Mouse (Mus musculus) midbrain, embryonic 16.5 days (tissue): ENCODE measurements around the gene Tdrd6. TPM values are rescaled to one million over a fixed set of nuclear protein-coding genes. Genes with fewer than 3 reads are reported as not detected.

ENCODE experiments used
- ATAC-seq: fragments of 200-750 bp; cut with Nextera tagmentation; 2 replicates; pipeline ENCODE4 v1.8.0; 2017; ENCODE audit warnings: moderate TSS enrichment
- H3K27ac ChIP-seq: fragments of 300-500 bp; sonication (generic); 2 replicates; pipeline ENCODE4 v1.5.1; 2014; ENCODE audit warnings: mild to moderate bottlenecking, low read length, mixed read lengths
- H3K27me3 ChIP-seq: fragments of 300-500 bp; sonication (generic); 2 replicates; pipeline ENCODE4 v1.6.1; 2014; ENCODE audit warnings: low read depth, low read length, mixed read lengths; ENCODE audit not compliant: control insufficient read depth, insufficient read depth
- H3K36me3 ChIP-seq: fragments of 300-500 bp; sonication (generic); 2 replicates; pipeline ENCODE4 v1.6.1; 2014; ENCODE audit warnings: mild to moderate bottlenecking, low read length, moderate library complexity, mixed read lengths; ENCODE audit not compliant: control insufficient read depth, insufficient read depth
- H3K4me1 ChIP-seq: fragments of 300-500 bp; sonication (generic); 2 replicates; pipeline ENCODE4 v1.6.1; 2014; ENCODE audit warnings: mild to moderate bottlenecking, low read length, mixed read lengths; ENCODE audit not compliant: control insufficient read depth, insufficient read depth
- H3K4me2 ChIP-seq: fragments of 300-500 bp; sonication (generic); 2 replicates; pipeline ENCODE4 v1.6.1; 2014; ENCODE audit warnings: mild to moderate bottlenecking, low read length, mixed read lengths
- H3K4me3 ChIP-seq: fragments of 300-500 bp; sonication (generic); 2 replicates; pipeline ENCODE4 v1.5.1; 2014; ENCODE audit warnings: low read depth, mild to moderate bottlenecking, low read length, moderate library complexity, mixed read lengths
- H3K9ac ChIP-seq: fragments of 300-500 bp; sonication (generic); 2 replicates; pipeline ENCODE4 v1.6.1; 2014; ENCODE audit warnings: low read depth, low read length, mixed read lengths
- H3K9me3 ChIP-seq: fragments of 300-500 bp; sonication (generic); replicated peaks from 2 replicates; pipeline ENCODE4 v1.6.1; 2014; ENCODE audit warnings: mild to moderate bottlenecking, low read length, mixed read lengths; ENCODE audit not compliant: control insufficient read depth, poor library complexity, severe bottlenecking
- WGBS: fragments of 180-500 bp; shearing (Covaris S2); extraction: QIAGEN DNeasy Blood & Tissue Kit; methylation state at CpG from one replicate; pipeline ENCODE4 v1.1.7; 2014; 5-methylcytosine and 5-hydroxymethylcytosine counted together
- polyA plus RNA-seq: library from polyadenylated mRNA; unstranded; fragments of >200 nt; fragmentation: Nextera tagmentation; extraction: Ambion mirVana; gene quantifications from 2 replicates; pipeline ENCODE4 v1.2.1, GENCODE M21; 2015

Tdrd6 gene
- polyA plus RNA-seq, 1 experiment from 2014 or later, result 1.5 TPM

- Histone ChIP-seq H3K4me3 (no peak overlapping the region), H3K36me3 (no peaks in the 10 kb centered on the region), H3K4me2 (no peak overlapping the region), H3K4me1 (no peaks in the 10 kb centered on the region), H3K27me3 (no peaks in the 10 kb centered on the region), H3K27ac (no peak overlapping the region), H3K9me3 (no peaks in the 10 kb centered on the region), H3K9ac (no peak overlapping the region)
- no peak for ATAC-seq
- WGBS, result 88% methylated on average over 21 of the region's 21 CpGs
Measured at GRCm38 (mm10) chr17:43592296-43593291, 37.5 kb downstream of the Tdrd6 start.

GRCm38 (mm10) chr17:43590531-43590930, 39.6 kb downstream of the Tdrd6 start:
- Histone ChIP-seq H3K9ac (no peak overlapping the region), H3K27me3 (no peaks in the 10 kb centered on the region), H3K4me3 (no peak overlapping the region), H3K9me3 (no peaks in the 10 kb centered on the region), H3K27ac (no peak overlapping the region), H3K36me3 (no peaks in the 10 kb centered on the region), H3K4me1 (no peaks in the 10 kb centered on the region), H3K4me2 (no peak overlapping the region)
- ATAC-seq, result no peak
- 68% methylated on average over 5 of the region's 5 CpGs for WGBS

- Histone ChIP-seq H3K4me1 (no peaks in the 10 kb centered on the region), H3K4me2 (no peak overlapping the region), H3K36me3 (no peaks in the 10 kb centered on the region), H3K9ac (no peak overlapping the region), H3K4me3 (no peak overlapping the region), H3K27me3 (no peaks in the 10 kb centered on the region), H3K9me3 (no peaks in the 10 kb centered on the region), H3K27ac (no peak overlapping the region)
- ATAC-seq, result no peak
- 95% methylated on average over 6 of the region's 6 CpGs for WGBS
Measured at GRCm38 (mm10) chr17:43589750-43590149, 40.3 kb downstream of the Tdrd6 start.

GRCm38 (mm10) chr17:43587278-43587677, 42.8 kb downstream of the Tdrd6 start:
- no peak overlapping the region for H3K9ac ChIP-seq
- H3K27me3 ChIP-seq, result no peaks in the 10 kb centered on the region
- no peak overlapping the region for H3K4me3 ChIP-seq
- no peaks in the 10 kb centered on the region for H3K36me3 ChIP-seq
- no peak for ATAC-seq
- H3K27ac ChIP-seq, result no peak overlapping the region
- no peaks in the 10 kb centered on the region for H3K4me1 ChIP-seq
- H3K9me3 ChIP-seq, result no peaks in the 10 kb centered on the region
- H3K4me2 ChIP-seq, result no peak overlapping the region
- 96% methylated on average over 2 of the region's 2 CpGs for WGBS

- H3K4me1 ChIP-seq, result peaks cover 7% of the 10 kb centered on the region; the same call in 1 of the 2 replicates
- no peak overlapping the region for H3K9ac ChIP-seq
- no peaks in the 10 kb centered on the region for H3K9me3 ChIP-seq
- H3K27ac ChIP-seq, result no peak overlapping the region
- 90% methylated on average over 7 of the region's 7 CpGs for WGBS
- no peak overlapping the region for H3K4me2 ChIP-seq
- H3K4me3 ChIP-seq, result no peak overlapping the region
- no peaks in the 10 kb centered on the region for H3K36me3 ChIP-seq
- no peak for ATAC-seq
- H3K27me3 ChIP-seq, result no peaks in the 10 kb centered on the region
Measured at GRCm38 (mm10) chr17:43584771-43585170, 45.3 kb downstream of the Tdrd6 start.

- Histone ChIP-seq H3K27me3 (no peaks in the 10 kb centered on the region), H3K9ac (no peak overlapping the region), H3K36me3 (no peaks in the 10 kb centered on the region), H3K9me3 (no peaks in the 10 kb centered on the region), H3K4me1 (peaks cover 7% of the 10 kb centered on the region; the same call in 1 of the 2 replicates), H3K27ac (no peak overlapping the region), H3K4me3 (no peak overlapping the region), H3K4me2 (peak overlapping the region; percentile 19)
- WGBS, result 14% methylated on average over 8 of the region's 8 CpGs
- peak; percentile 77 for ATAC-seq
Measured at GRCm38 (mm10) chr17:43581012-43581467, 49.1 kb downstream of the Tdrd6 start.

- no peak overlapping the region for H3K9ac ChIP-seq
- H3K4me3 ChIP-seq, result no peak overlapping the region
- WGBS, result 28% methylated on average over 3 of the region's 3 CpGs
- no peaks in the 10 kb centered on the region for H3K27me3 ChIP-seq
- no peaks in the 10 kb centered on the region for H3K36me3 ChIP-seq
- peak; percentile 51; the same call in 1 of the 2 replicates for ATAC-seq
- H3K4me1 ChIP-seq, result peaks cover 7% of the 10 kb centered on the region; the same call in 1 of the 2 replicates
- H3K27ac ChIP-seq, result no peak overlapping the region
- H3K4me2 ChIP-seq, result peak overlapping the region; percentile 19
- H3K9me3 ChIP-seq, result no peaks in the 10 kb centered on the region
Measured at GRCm38 (mm10) chr17:43580456-43580855, 49.6 kb downstream of the Tdrd6 start.

- Histone ChIP-seq H3K27ac (no peak overlapping the region), H3K27me3 (no peaks in the 10 kb centered on the region; the same call in 1 of the 2 replicates), H3K4me3 (no peak overlapping the region), H3K4me2 (no peak overlapping the region), H3K4me1 (no peaks in the 10 kb centered on the region; the same call in 1 of the 2 replicates), H3K36me3 (no peaks in the 10 kb centered on the region), H3K9ac (no peak overlapping the region), H3K9me3 (no peaks in the 10 kb centered on the region)
- no peak for ATAC-seq
- WGBS, result 12% methylated on average over 3 of the region's 3 CpGs
Measured at GRCm38 (mm10) chr17:43573624-43574073, 56.5 kb downstream of the Tdrd6 start.

GRCm38 (mm10) chr17:43569287-43569686, 60.8 kb downstream of the Tdrd6 start:
- WGBS, result 52% methylated on average over 7 of the region's 7 CpGs
- H3K9ac ChIP-seq, result no peak overlapping the region
- ATAC-seq, result no peak
- no peaks in the 10 kb centered on the region for H3K36me3 ChIP-seq
- H3K4me3 ChIP-seq, result no peak overlapping the region
- peaks cover 3% of the 10 kb centered on the region for H3K4me1 ChIP-seq
- no peak overlapping the region for H3K27ac ChIP-seq
- H3K4me2 ChIP-seq, result no peak overlapping the region
- H3K27me3 ChIP-seq, result no peaks in the 10 kb centered on the region; the same call in 1 of the 2 replicates
- H3K9me3 ChIP-seq, result no peaks in the 10 kb centered on the region
